Mouse (Mus musculus): Measurements from ENCODE around the gene Il27ra.

- TF ChIP-seq MAX (IDR thresholded peaks at IDR 0.05) (no peak), MYOG (IDR thresholded peaks at IDR 0.05; ENCODE audit: control insufficient read depth, extremely low read depth, insufficient read length) (no peak), CTCF (IDR thresholded peaks at IDR 0.05; ENCODE audit: control insufficient read depth, insufficient read depth, insufficient read length) (no peak), CEBPB (IDR thresholded peaks at IDR 0.05; ENCODE audit: low read depth) (no peak), MYOD1 (IDR thresholded peaks at IDR 0.05; ENCODE audit: control insufficient read depth, insufficient read length, low read depth) (no peak), USF1 (IDR thresholded peaks at IDR 0.05; ENCODE audit: low read depth) (no peak), FOSL1 (IDR thresholded peaks at IDR 0.05; ENCODE audit: insufficient read depth, low read length, poor library complexity, severe bottlenecking) (no peak)
These were observed 29.9 kb upstream of the Il27ra start for GRCm38 (mm10) chr8:84072321-84072720.

Measured in C2C12 (cell line).